Mouse (Mus musculus): ENCODE results near the gene Prr11. TPM values are rescaled to one million over a fixed set of nuclear protein-coding genes. Genes with fewer than 3 reads are reported as not detected.

Gene Prr11
- polyA plus RNA-seq (2012; rRNA removed) = 0.32 and 0.44 TPM in 2 replicates

- TF ChIP-seq POLR2A (IDR thresholded peaks at IDR 0.05; ENCODE audit: borderline replicate concordance, insufficient read depth, low read length) (no peak), CTCF (IDR thresholded peaks at IDR 0.05; ENCODE audit: borderline replicate concordance, insufficient read depth, low read depth, low read length) (no peak)
- no peaks in the 10 kb centered on the region for H3K27me3 ChIP-seq (ENCODE audit: control insufficient read depth, insufficient read depth, low read length)
- DNase-seq = no peak
- peak within 1 kb of the TSS; percentile 63 for H3K4me3 ChIP-seq (replicated peaks; ENCODE audit: insufficient read depth, low read depth, low read length)
- no peak within 1 kb of the TSS for H3K27ac ChIP-seq (ENCODE audit: insufficient read depth, low read length)
- under 1% methylated on average over 14 of the region's 14 CpGs for WGBS
- no peaks in the 10 kb centered on the region for H3K4me1 ChIP-seq (ENCODE audit: control insufficient read depth, insufficient read depth, low read length)
Measured at GRCm38 (mm10) chr11:87108409-87108754, at the start of gene Prr11. Gene Prr11 (minus strand): TSS chr11:87108708.

GRCm38 (mm10) chr11:87158012-87158411, 49.5 kb upstream of the Prr11 start:
- H3K27ac ChIP-seq (ENCODE audit: insufficient read depth, low read length) = no peak overlapping the region
- no peaks in the 10 kb centered on the region for H3K4me1 ChIP-seq (ENCODE audit: control insufficient read depth, insufficient read depth, low read length)
- H3K4me3 ChIP-seq (replicated peaks; ENCODE audit: insufficient read depth, low read depth, low read length) = no peak overlapping the region
- 92% methylated on average over 2 of the region's 2 CpGs for WGBS
- no peaks in the 10 kb centered on the region for H3K27me3 ChIP-seq (ENCODE audit: control insufficient read depth, insufficient read depth, low read length)
- no peak for DNase-seq
- TF ChIP-seq POLR2A (IDR thresholded peaks at IDR 0.05; ENCODE audit: borderline replicate concordance, insufficient read depth, low read length) (no peak), CTCF (IDR thresholded peaks at IDR 0.05; ENCODE audit: borderline replicate concordance, insufficient read depth, low read depth, low read length) (no peak)

- WGBS = 77% methylated on average over 4 of the region's 4 CpGs
- no peak overlapping the region for H3K27ac ChIP-seq (ENCODE audit: insufficient read depth, low read length)
- H3K4me1 ChIP-seq (ENCODE audit: control insufficient read depth, insufficient read depth, low read length) = no peaks in the 10 kb centered on the region
- no peak for DNase-seq
- TF ChIP-seq CTCF (IDR thresholded peaks at IDR 0.05; ENCODE audit: borderline replicate concordance, insufficient read depth, low read depth, low read length) (no peak), POLR2A (IDR thresholded peaks at IDR 0.05; ENCODE audit: borderline replicate concordance, insufficient read depth, low read length) (no peak)
- no peak overlapping the region for H3K4me3 ChIP-seq (replicated peaks; ENCODE audit: insufficient read depth, low read depth, low read length)
- H3K27me3 ChIP-seq (ENCODE audit: control insufficient read depth, insufficient read depth, low read length) = no peaks in the 10 kb centered on the region
Measured at GRCm38 (mm10) chr11:87136233-87136632, 27.7 kb upstream of the Prr11 start.

GRCm38 (mm10) chr11:87126824-87127816, 18.6 kb upstream of the Prr11 start, which contains the start of gene Trim37:
Gene Trim37 (plus strand): TSS chr11:87127077.
- TF ChIP-seq CTCF (IDR thresholded peaks at IDR 0.05; ENCODE audit: borderline replicate concordance, insufficient read depth, low read depth, low read length) = no peak
- peak; percentile 44; the same call in 1 of the 2 replicates for TF ChIP-seq POLR2A (IDR thresholded peaks at IDR 0.05; ENCODE audit: borderline replicate concordance, insufficient read depth, low read length)
- Histone ChIP-seq H3K4me1 (ENCODE audit: control insufficient read depth, insufficient read depth, low read length) (peaks cover 4% of the 10 kb centered on the region), H3K27me3 (ENCODE audit: control insufficient read depth, insufficient read depth, low read length) (no peaks in the 10 kb centered on the region), H3K27ac (ENCODE audit: insufficient read depth, low read length) (peak within 1 kb of the TSS; percentile 85), H3K4me3 (replicated peaks; ENCODE audit: insufficient read depth, low read depth, low read length) (peak within 1 kb of the TSS; percentile 61)
- DNase-seq = peak; percentile 88 to 92
- WGBS = under 1% methylated on average over 100 of the region's 105 CpGs

GRCm38 (mm10) chr11:87126281-87126823, 17.8 kb upstream of the Prr11 start:
- no peak for TF ChIP-seq POLR2A (IDR thresholded peaks at IDR 0.05; ENCODE audit: borderline replicate concordance, insufficient read depth, low read length)
- no peak for TF ChIP-seq CTCF (IDR thresholded peaks at IDR 0.05; ENCODE audit: borderline replicate concordance, insufficient read depth, low read depth, low read length)
- DNase-seq = peak in 1 of 2 experiments; percentile 9
- Histone ChIP-seq H3K27ac (ENCODE audit: insufficient read depth, low read length) (no peak overlapping the region), H3K27me3 (ENCODE audit: control insufficient read depth, insufficient read depth, low read length) (no peaks in the 10 kb centered on the region), H3K4me1 (ENCODE audit: control insufficient read depth, insufficient read depth, low read length) (peaks cover 4% of the 10 kb centered on the region), H3K4me3 (replicated peaks; ENCODE audit: insufficient read depth, low read depth, low read length) (peak overlapping the region; percentile 61)
- 2% methylated on average over 12 of the region's 12 CpGs for WGBS

- no peak for TF ChIP-seq POLR2A (IDR thresholded peaks at IDR 0.05; ENCODE audit: borderline replicate concordance, insufficient read depth, low read length)
- no peak for TF ChIP-seq CTCF (IDR thresholded peaks at IDR 0.05; ENCODE audit: borderline replicate concordance, insufficient read depth, low read depth, low read length)
- no peak overlapping the region for H3K4me3 ChIP-seq (replicated peaks; ENCODE audit: insufficient read depth, low read depth, low read length)
Measured at GRCm38 (mm10) chr11:87125562-87125961, 17.1 kb upstream of the Prr11 start.

GRCm38 (mm10) chr11:87121864-87122263, 13.4 kb upstream of the Prr11 start:
- no peak for TF ChIP-seq CTCF (IDR thresholded peaks at IDR 0.05; ENCODE audit: borderline replicate concordance, insufficient read depth, low read depth, low read length)
- no peak for TF ChIP-seq POLR2A (IDR thresholded peaks at IDR 0.05; ENCODE audit: borderline replicate concordance, insufficient read depth, low read length)
- Histone ChIP-seq H3K27me3 (ENCODE audit: control insufficient read depth, insufficient read depth, low read length) (no peaks in the 10 kb centered on the region), H3K27ac (ENCODE audit: insufficient read depth, low read length) (no peak overlapping the region), H3K4me3 (replicated peaks; ENCODE audit: insufficient read depth, low read depth, low read length) (no peak overlapping the region), H3K4me1 (ENCODE audit: control insufficient read depth, insufficient read depth, low read length) (no peaks in the 10 kb centered on the region)
- DNase-seq = no peak
- WGBS = 66% methylated on average over 8 of the region's 8 CpGs

More at GRCm38 (mm10) chr11:87125562-87125961, 17.1 kb upstream of the Prr11 start:
- no peak overlapping the region for H3K27ac ChIP-seq (ENCODE audit: insufficient read depth, low read length)
- WGBS = 51% methylated on average over 4 of the region's 4 CpGs
- peaks cover 4% of the 10 kb centered on the region for H3K4me1 ChIP-seq (ENCODE audit: control insufficient read depth, insufficient read depth, low read length)
- H3K27me3 ChIP-seq (ENCODE audit: control insufficient read depth, insufficient read depth, low read length) = no peaks in the 10 kb centered on the region
- DNase-seq = no peak

Data from cerebellum, adult 2 months (tissue).